Mouse (Mus musculus): ENCODE results near the gene Ankmy2.

Ankmy2 gene

GRCm38 (mm10) chr12:36156637-36157303 lies at the start of gene Ankmy2:
Gene Ankmy2, plus strand, starts transcription at chr12:36157114.
- DNase-seq (ENCODE audit: low read depth), result peak; percentile 97

- peak; percentile 20 for DNase-seq (ENCODE audit: low read depth)
These were observed 48.5 kb upstream of the Ankmy2 start for GRCm38 (mm10) chr12:36108442-36108841.

- no peak for DNase-seq (ENCODE audit: low read depth)
These were observed 46.5 kb upstream of the Ankmy2 start for GRCm38 (mm10) chr12:36110457-36110856.

- no peak for DNase-seq (ENCODE audit: low read depth)
These were observed 45.8 kb upstream of the Ankmy2 start for GRCm38 (mm10) chr12:36111110-36111509.

- no peak for DNase-seq (ENCODE audit: low read depth)
These were observed 44.8 kb upstream of the Ankmy2 start for GRCm38 (mm10) chr12:36112081-36112480.

- no peak for DNase-seq (ENCODE audit: low read depth)
These were observed 39.8 kb upstream of the Ankmy2 start for GRCm38 (mm10) chr12:36117161-36117560.

GRCm38 (mm10) chr12:36119244-36119643 lies 37.7 kb upstream of the Ankmy2 start:
- no peak for DNase-seq (ENCODE audit: low read depth)

GRCm38 (mm10) chr12:36126049-36126448 lies 30.9 kb upstream of the Ankmy2 start:
- no peak for DNase-seq (ENCODE audit: low read depth)

GRCm38 (mm10) chr12:36129826-36130225 lies 27.1 kb upstream of the Ankmy2 start:
- DNase-seq (ENCODE audit: low read depth), result no peak

- no peak for DNase-seq (ENCODE audit: low read depth)
These were observed 24.7 kb upstream of the Ankmy2 start for GRCm38 (mm10) chr12:36132254-36132653.

- DNase-seq (ENCODE audit: low read depth), result no peak
These were observed 24.2 kb upstream of the Ankmy2 start for GRCm38 (mm10) chr12:36132668-36133067.

GRCm38 (mm10) chr12:36133547-36133946 lies 23.4 kb upstream of the Ankmy2 start:
- no peak for DNase-seq (ENCODE audit: low read depth)

GRCm38 (mm10) chr12:36134111-36134510 lies 22.8 kb upstream of the Ankmy2 start:
- peak; percentile 25 for DNase-seq (ENCODE audit: low read depth)

- peak; percentile 72 for DNase-seq (ENCODE audit: low read depth)
These were observed 21.5 kb upstream of the Ankmy2 start for GRCm38 (mm10) chr12:36135409-36135808.

- DNase-seq (ENCODE audit: low read depth), result peak; percentile 84
These were observed 20.6 kb upstream of the Ankmy2 start for GRCm38 (mm10) chr12:36136285-36136684.

GRCm38 (mm10) chr12:36137192-36137591 lies 19.7 kb upstream of the Ankmy2 start:
- no peak for DNase-seq (ENCODE audit: low read depth)

- DNase-seq (ENCODE audit: low read depth), result no peak
These were observed 16.5 kb upstream of the Ankmy2 start for GRCm38 (mm10) chr12:36140401-36140800.

GRCm38 (mm10) chr12:36146230-36147011 lies 10.5 kb upstream of the Ankmy2 start:
- peak; percentile 25 for DNase-seq (ENCODE audit: low read depth)

GRCm38 (mm10) chr12:36150265-36150664 lies 6.6 kb upstream of the Ankmy2 start:
- DNase-seq (ENCODE audit: low read depth), result no peak

GRCm38 (mm10) chr12:36150737-36151136 lies 6.2 kb upstream of the Ankmy2 start:
- no peak for DNase-seq (ENCODE audit: low read depth)

GRCm38 (mm10) chr12:36155141-36155641 lies 1.7 kb upstream of the Ankmy2 start:
- peak; percentile 89 for DNase-seq (ENCODE audit: low read depth)

GRCm38 (mm10) chr12:36156101-36156636 lies 745 bp upstream of the Ankmy2 start:
- DNase-seq (ENCODE audit: low read depth), result no peak

GRCm38 (mm10) chr12:36157304-36157637 lies 357 bp downstream of the Ankmy2 start:
- no peak for DNase-seq (ENCODE audit: low read depth)
